Mouse (Mus musculus): Measurements from ENCODE around the gene Cyb561a3. TPM values are rescaled to one million over a fixed set of nuclear protein-coding genes. Genes with fewer than 3 reads are reported as not detected.

The Cyb561a3 gene
- total RNA-seq (2012; rRNA removed), result 7.6 and 9.0 TPM in 2 replicates
- 10 to 100 TPM in 1 of 2 experiments, not detected in 1; 14.3 TPM for polyA plus RNA-seq (2012; ENCODE audit: insufficient read depth in 1 of 2, insufficient read length in 2 of 2, low read depth in 1 of 2, low replicate concordance in 2 of 2, missing spikeins in 1 of 2)

GRCm38 (mm10) chr19:10576690-10577561 is at the start of gene Cyb561a3, which contains the start of gene Tmem138:
Gene Cyb561a3, plus strand, starts transcription at chr19:10577172.
Gene Tmem138, minus strand, starts transcription at chr19:10577362.
- H3K36me3 ChIP-seq (ENCODE audit: control insufficient read depth in 1 of 2, insufficient read depth in 2 of 2, low read length in 2 of 2), result peaks cover 0 to 16% of the 10 kb centered on the region in 2 experiments; a peak in 2 of 4 replicates
- no peaks in the 10 kb centered on the region for H3K27me3 ChIP-seq (ENCODE audit: control insufficient read depth in 1 of 2, insufficient read depth in 2 of 2, low read length in 2 of 2)
- peaks cover 6 to 12% of the 10 kb centered on the region in 2 experiments; a peak in 3 of 4 replicates for H3K4me1 ChIP-seq (ENCODE audit: control insufficient read depth in 1 of 2, insufficient read depth in 2 of 2, low read length in 2 of 2)
- DNase-seq (ENCODE audit: low read depth, low spot score), result peak; percentile 98
- peaks cover 3% of the 10 kb centered on the region; the same call in 1 of the 2 replicates for H3K79me2 ChIP-seq (ENCODE audit: control insufficient read depth, insufficient read depth, low read length, poor library complexity)
- H3K9me3 ChIP-seq (replicated peaks; ENCODE audit: insufficient read depth, low read length), result no peaks in the 10 kb centered on the region
- H3K27ac ChIP-seq (ENCODE audit: control insufficient read depth, low read depth, low read length), result peak within 1 kb of the TSS; percentile 97
- H3K9ac ChIP-seq (ENCODE audit: control insufficient read depth, low read depth, low read length, poor library complexity, severe bottlenecking), result peak within 1 kb of the TSS; percentile 95
- H3K4me3 ChIP-seq (ENCODE audit: control insufficient read depth in 1 of 2, insufficient read depth in 1 of 2, low read depth in 2 of 2, low read length in 2 of 2), result peak within 1 kb of the TSS; percentile 80 to 86
- TF ChIP-seq ZNF384 (IDR thresholded peaks at IDR 0.05; ENCODE audit: low read depth, low read length) (no peak), POLR2AphosphoS5 (IDR thresholded peaks at IDR 0.05; ENCODE audit: borderline replicate concordance, low read depth, low read length) (no peak), MXI1 (IDR thresholded peaks at IDR 0.05; ENCODE audit: low read depth, low read length) (peak; percentile 96), TAL1 (IDR thresholded peaks at IDR 0.05; ENCODE audit: low read length) (no peak), HCFC1 (IDR thresholded peaks at IDR 0.05; ENCODE audit: low read depth, low read length) (peak; percentile 89), MAX (IDR thresholded peaks at IDR 0.05; ENCODE audit: low read length) (0 out of 2 replicates have a peak, but pooled peaks have one; percentile 9), TCF12 (IDR thresholded peaks at IDR 0.05; ENCODE audit: low read depth, low read length) (peak; percentile 57), GABPA (IDR thresholded peaks at IDR 0.05; ENCODE audit: low read depth, low read length) (no peak), GATA1 (IDR thresholded peaks at IDR 0.05; ENCODE audit: low read depth, low read length) (no peak), MYC (IDR thresholded peaks at IDR 0.05; ENCODE audit: low read depth, low read length) (0 out of 2 replicates have a peak, but pooled peaks have one; percentile 75), SMC3 (IDR thresholded peaks at IDR 0.05; ENCODE audit: low read depth, low read length) (no peak; the same call in 1 of the 2 replicates), RCOR1 (IDR thresholded peaks at IDR 0.05; ENCODE audit: low read depth, low read length) (no peak), TBP (IDR thresholded peaks at IDR 0.05; ENCODE audit: low read depth, low read length) (peak; percentile 96), POLR2A (IDR thresholded peaks at IDR 0.05; ENCODE audit: control insufficient read depth in 1 of 2, insufficient read depth in 1 of 2, low read depth in 1 of 2, low read length in 2 of 2, poor library complexity in 1 of 2) (peak; percentile 51 to 93; a peak in 3 of 4 replicates), KAT2A (conservative IDR thresholded peaks at IDR 0.05; ENCODE audit: low read depth, low read length) (no peak; the same call in 1 of the 2 replicates), ELF1 (IDR thresholded peaks at IDR 0.05; ENCODE audit: low read depth, low read length) (peak; percentile 91), CHD1 (IDR thresholded peaks at IDR 0.05; ENCODE audit: low read depth, low read length) (no peak), ETS1 (IDR thresholded peaks at IDR 0.05; ENCODE audit: low read depth, low read length) (0 out of 2 replicates have a peak, but pooled peaks have one; percentile 26), MAFK (IDR thresholded peaks at IDR 0.05; ENCODE audit: borderline replicate concordance, low read depth, low read length) (no peak), CTCF (IDR thresholded peaks at IDR 0.05 in 2 of 3, conservative IDR thresholded peaks at IDR 0.05 in 1 of 3; ENCODE audit: control insufficient read depth in 1 of 3, insufficient read depth in 1 of 3, low read depth in 2 of 3, low read length in 3 of 3, poor library complexity in 1 of 3, severe bottlenecking in 1 of 3) (peak; percentile 25 to 70 (median 65); a peak in 5 of 6 replicates), SIN3A (IDR thresholded peaks at IDR 0.05; ENCODE audit: low read length) (peak; percentile 98), ZC3H11A (IDR thresholded peaks at IDR 0.05; ENCODE audit: low read depth, low read length) (no peak), USF1 (IDR thresholded peaks at IDR 0.05; ENCODE audit: low read depth, low read length) (no peak), UBTF (IDR thresholded peaks at IDR 0.05; ENCODE audit: borderline replicate concordance, insufficient read depth, low read depth, low read length) (no peak), JUND (IDR thresholded peaks at IDR 0.05; ENCODE audit: low read depth, low read length) (0 out of 2 replicates have a peak, but pooled peaks have one; percentile 22), MYB (IDR thresholded peaks at IDR 0.05; ENCODE audit: low read depth, low read length) (0 out of 2 replicates have a peak, but pooled peaks have one; percentile 10), NRF1 (IDR thresholded peaks at IDR 0.05; ENCODE audit: insufficient read depth, low read depth, low read length, poor library complexity, severe bottlenecking) (no peak), NELFE (IDR thresholded peaks at IDR 0.05; ENCODE audit: low read depth, low read length) (peak; percentile 57; the same call in 1 of the 2 replicates), EP300 (IDR thresholded peaks at IDR 0.05; ENCODE audit: low read depth in 1 of 2, low read length in 2 of 2) (no peak), BHLHE40 (IDR thresholded peaks at IDR 0.05; ENCODE audit: borderline replicate concordance, low read depth, low read length) (no peak), ZMIZ1 (IDR thresholded peaks at IDR 0.05; ENCODE audit: low read depth, low read length) (peak; percentile 80; the same call in 1 of the 2 replicates), RAD21 (IDR thresholded peaks at IDR 0.05; ENCODE audit: low read depth, low read length) (no peak), USF2 (IDR thresholded peaks at IDR 0.05; ENCODE audit: borderline replicate concordance in 1 of 2, insufficient read depth in 1 of 2, low read depth in 1 of 2, low read length in 2 of 2) (no peak), MAZ (IDR thresholded peaks at IDR 0.05; ENCODE audit: low read depth, low read length) (peak; percentile 90; the same call in 1 of the 2 replicates)

Data from MEL (cell line).